Mouse (Mus musculus) cerebellum, adult 2 months (tissue): Measurements from ENCODE around the gene Cenpf.

ENCODE experiments used
- CTCF ChIP-seq: fragments of 200-500 bp; IDR thresholded peaks from 2 replicates; pipeline ENCODE4 v1.5.1; 2011; ENCODE audit warnings: low read depth, mild to moderate bottlenecking, control low read depth, low read length, moderate library complexity, borderline replicate concordance; ENCODE audit not compliant: insufficient read depth
- POLR2A ChIP-seq: fragments of 200-500 bp; IDR thresholded peaks from 2 replicates; pipeline ENCODE4 v1.6.1; 2011; ENCODE audit warnings: low read length, control low read depth, borderline replicate concordance; ENCODE audit not compliant: insufficient read depth

DNA sequence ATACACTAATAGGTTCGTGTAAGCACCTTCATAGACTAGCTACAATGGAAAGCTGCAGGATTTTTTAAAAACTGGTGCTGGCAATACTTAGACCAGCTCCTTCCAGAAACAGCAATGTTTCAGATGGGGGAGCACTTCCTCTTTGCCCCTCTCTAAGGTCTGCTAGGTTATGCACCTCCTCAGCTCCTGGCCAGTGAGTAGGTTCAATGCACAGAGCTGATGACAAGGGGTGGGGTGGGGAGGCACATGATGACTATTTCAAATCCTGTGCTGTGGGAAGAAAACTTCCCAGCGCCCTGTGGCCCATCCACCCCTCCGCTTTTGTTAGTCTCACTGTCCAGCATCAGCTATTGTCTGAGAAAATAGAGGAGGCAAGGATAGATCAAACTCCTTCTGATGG lies 79.8 kb downstream of the Cenpf start:
- no peak for TF ChIP-seq CTCF
- no peak for TF ChIP-seq POLR2A
